Comparison of ENCODE assay signal across 12 mouse cellular contexts in the genomic region with DNA sequence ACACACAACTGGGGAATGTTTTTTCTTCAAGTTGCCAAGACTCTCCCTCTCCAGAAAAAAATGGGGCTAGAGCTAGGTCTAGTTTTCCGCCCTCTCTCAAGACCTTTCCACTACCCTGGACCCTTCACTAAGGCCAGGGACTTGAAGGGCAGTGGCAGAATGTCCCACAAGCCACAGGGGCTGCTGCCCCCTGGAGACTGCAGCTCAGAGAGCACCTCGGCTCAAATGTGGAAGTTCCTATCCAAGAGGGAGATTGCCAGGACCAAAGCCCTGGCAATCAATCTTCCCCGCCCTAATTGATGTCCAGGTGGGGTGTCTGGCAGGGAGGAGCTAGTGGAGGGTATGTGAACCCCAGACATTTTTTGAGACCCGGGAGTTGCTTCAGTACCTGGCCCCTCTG. TPM values are rescaled to one million over a fixed set of nuclear protein-coding genes. Genes with fewer than 3 reads are reported as not detected.
A peak's percentile ranks its signal among the peaks of the same experiment; 100 is the strongest.
DNase-seq lines count a peak whose midpoint lies in the region; ATAC-seq and TF ChIP-seq lines count a peak whose summit lies in the region.
"Had no signal": no experiment of that assay in that cellular context is flagged by ENCODE, and none has a peak within 500 bp of the region (broad histone marks: within the 10 kb centered on the region; RNA-seq: fewer than 3 reads in every experiment).

No protein-coding gene starts in this region.

- H3K9ac ChIP-seq in hindbrain, embryonic 11.5 days (ENCODE audit: low read depth, low read length) = no peak overlapping the region; the same call in 1 of the 2 replicates
- no peak overlapping the region for H3K9ac ChIP-seq in embryonic facial prominence, embryonic 14.5 days (ENCODE audit: low read depth, low read length)
- no peak overlapping the region for H3K9ac ChIP-seq in midbrain, embryonic 15.5 days

- DNase-seq in hindbrain, embryonic 10.5 days (ENCODE audit: low spot score) = no peak
- no peak for DNase-seq in hindbrain, embryonic 11.5 days (ENCODE audit: low spot score)
- DNase-seq in embryonic facial prominence, embryonic 14.5 days (ENCODE audit: low spot score) = no peak
- no peak for DNase-seq in right cerebral cortex, adult 2 months (ENCODE audit: low spot score in 2 of 2)
- DNase-seq in yolk sac, embryonic 10.5 days (ENCODE audit: low spot score) = no peak
- DNase-seq in T-cell, adult 2 months (ENCODE audit: low spot score) = no peak
- DNase-seq: lung, postnatal 36 days had no signal

- H3K4me1 ChIP-seq in hindbrain, embryonic 10.5 days (replicated peaks) = peaks cover 87% of the 10 kb centered on the region
- peaks cover 11% of the 10 kb centered on the region for H3K4me1 ChIP-seq in hindbrain, embryonic 11.5 days (replicated peaks; ENCODE audit: control insufficient read depth, insufficient read depth, low read length)
- H3K4me1 ChIP-seq in bone marrow macrophage, adult 2 months (ENCODE audit: control insufficient read depth, insufficient read depth, low read length) = peaks cover 16% of the 10 kb centered on the region
- peaks cover 11% of the 10 kb centered on the region for H3K4me1 ChIP-seq in embryonic facial prominence, embryonic 14.5 days (ENCODE audit: control insufficient read depth, insufficient read depth, low read length)
- peaks cover 63% of the 10 kb centered on the region for H3K4me1 ChIP-seq in midbrain, embryonic 15.5 days

- no peaks in the 10 kb centered on the region for H3K9me3 ChIP-seq in hindbrain, embryonic 10.5 days
- no peaks in the 10 kb centered on the region for H3K9me3 ChIP-seq in hindbrain, embryonic 11.5 days (ENCODE audit: control insufficient read depth, low read length)
- no peaks in the 10 kb centered on the region for H3K9me3 ChIP-seq in embryonic facial prominence, embryonic 14.5 days (ENCODE audit: control insufficient read depth, low read length)
- no peaks in the 10 kb centered on the region for H3K9me3 ChIP-seq in midbrain, embryonic 15.5 days
- H3K9me3 ChIP-seq: limb, embryonic 12.5 days had no signal

- H3K4me2 ChIP-seq in hindbrain, embryonic 11.5 days (replicated peaks; ENCODE audit: low read depth, low read length) = no peak overlapping the region
- H3K4me2 ChIP-seq in embryonic facial prominence, embryonic 14.5 days (ENCODE audit: low read depth, low read length) = no peak overlapping the region
- peak overlapping the region; percentile 72 for H3K4me2 ChIP-seq in midbrain, embryonic 15.5 days

- 22% methylated on average over 4 of the region's 4 CpGs for WGBS in hindbrain, embryonic 10.5 days
- WGBS in hindbrain, embryonic 11.5 days = 27% methylated on average over 4 of the region's 4 CpGs
- 31% methylated on average over 4 of the region's 4 CpGs for WGBS in embryonic facial prominence, embryonic 14.5 days
- WGBS in midbrain, embryonic 15.5 days = 53% methylated on average over 4 of the region's 4 CpGs

- peaks cover 12% of the 10 kb centered on the region for H3K36me3 ChIP-seq in hindbrain, embryonic 10.5 days
- no peaks in the 10 kb centered on the region for H3K36me3 ChIP-seq in hindbrain, embryonic 11.5 days (ENCODE audit: control insufficient read depth, insufficient read depth, low read length)
- no peaks in the 10 kb centered on the region for H3K36me3 ChIP-seq in embryonic facial prominence, embryonic 14.5 days (ENCODE audit: control insufficient read depth, insufficient read depth, low read length)
- H3K36me3 ChIP-seq in midbrain, embryonic 15.5 days (replicated peaks) = no peaks in the 10 kb centered on the region
- H3K36me3 ChIP-seq: G1E; limb, embryonic 12.5 days had no signal

- H3K27me3 ChIP-seq in hindbrain, embryonic 10.5 days (ENCODE audit: insufficient read depth, poor library complexity, severe bottlenecking) = peaks cover 88% of the 10 kb centered on the region
- peaks cover 41% of the 10 kb centered on the region for H3K27me3 ChIP-seq in hindbrain, embryonic 11.5 days (ENCODE audit: control insufficient read depth, insufficient read depth, low read length)
- H3K27me3 ChIP-seq in embryonic facial prominence, embryonic 14.5 days (replicated peaks; ENCODE audit: control insufficient read depth, insufficient read depth, low read length) = peaks cover 82% of the 10 kb centered on the region
- H3K27me3 ChIP-seq in midbrain, embryonic 15.5 days (replicated peaks) = peaks cover 28% of the 10 kb centered on the region

- H3K27ac ChIP-seq in hindbrain, embryonic 10.5 days = no peak overlapping the region; the same call in 1 of the 2 replicates
- no peak overlapping the region for H3K27ac ChIP-seq in hindbrain, embryonic 11.5 days (ENCODE audit: low read depth, low read length)
- no peak overlapping the region for H3K27ac ChIP-seq in bone marrow macrophage, adult 2 months (ENCODE audit: insufficient read depth, low read depth, low read length)
- H3K27ac ChIP-seq in embryonic facial prominence, embryonic 14.5 days (replicated peaks; ENCODE audit: low read depth, low read length) = no peak overlapping the region
- H3K27ac ChIP-seq in midbrain, embryonic 15.5 days = peak overlapping the region; percentile 80
- H3K27ac ChIP-seq: limb, embryonic 12.5 days had no signal

- peak; percentile 57 for TF ChIP-seq CTCF in bone marrow macrophage, adult 2 months (IDR thresholded peaks at IDR 0.05; ENCODE audit: low read depth, low read length)

- no peak for ATAC-seq in hindbrain, embryonic 11.5 days (ENCODE audit: low FRiP score)
- no peak for ATAC-seq in embryonic facial prominence, embryonic 14.5 days (ENCODE audit: low read depth)
- ATAC-seq in midbrain, embryonic 15.5 days (replicated peaks) = no peak

- peak overlapping the region; percentile 61 for H3K4me3 ChIP-seq in hindbrain, embryonic 10.5 days
- no peak overlapping the region for H3K4me3 ChIP-seq in hindbrain, embryonic 11.5 days (ENCODE audit: low read depth, low read length)
- H3K4me3 ChIP-seq in bone marrow macrophage, adult 2 months (ENCODE audit: insufficient read depth, low read length) = no peak overlapping the region
- H3K4me3 ChIP-seq in embryonic facial prominence, embryonic 14.5 days (ENCODE audit: low read depth, low read length) = peak overlapping the region; percentile 46; the same call in 1 of the 2 replicates
- H3K4me3 ChIP-seq in midbrain, embryonic 15.5 days = peak overlapping the region; percentile 54

- no peak for TF ChIP-seq POLR2A in bone marrow macrophage, adult 2 months (IDR thresholded peaks at IDR 0.05; ENCODE audit: borderline replicate concordance, low read depth, low read length)

RNA-seq across cellular contexts. Expression of a gene that starts 4.9 kb away (rescaled TPM):
- polyA plus RNA-seq in hindbrain, embryonic 10.5 days (2016; fragmentation: Nextera tagmentation; extraction: Ambion mirVana) = 50.8 and 60.0 TPM in 2 replicates
- polyA plus RNA-seq in hindbrain, embryonic 11.5 days (2014; fragmentation: Nextera tagmentation; extraction: Ambion mirVana) = 39.2 and 46.2 TPM in 2 replicates
- polyA plus RNA-seq in bone marrow macrophage, adult 2 months (2012; ENCODE audit: insufficient read depth, insufficient read length, missing spikeins) = not detected in 2 replicates
- 3.2 and 4.5 TPM in 2 replicates for polyA plus RNA-seq in embryonic facial prominence, embryonic 14.5 days (2014; fragmentation: Nextera tagmentation; extraction: Ambion mirVana)
- polyA plus RNA-seq in midbrain, embryonic 15.5 days (2015; fragmentation: Nextera tagmentation; extraction: Ambion mirVana) = 21.4 and 28.4 TPM in 2 replicates
- polyA plus RNA-seq: G1E had no signal

RNA-seq across cellular contexts. Expression of a gene that starts 7.9 kb away (rescaled TPM):
- polyA plus RNA-seq in hindbrain, embryonic 10.5 days (2016; fragmentation: Nextera tagmentation; extraction: Ambion mirVana) = 0.37 and 0.77 TPM in 2 replicates
- polyA plus RNA-seq in hindbrain, embryonic 11.5 days (2014; fragmentation: Nextera tagmentation; extraction: Ambion mirVana) = 0.20 and 0.45 TPM in 2 replicates
- polyA plus RNA-seq in bone marrow macrophage, adult 2 months (2012; ENCODE audit: insufficient read depth, insufficient read length, missing spikeins) = not detected in 2 replicates
- polyA plus RNA-seq in embryonic facial prominence, embryonic 14.5 days (2014; fragmentation: Nextera tagmentation; extraction: Ambion mirVana) = not detected in 2 replicates
- polyA plus RNA-seq in midbrain, embryonic 15.5 days (2015; fragmentation: Nextera tagmentation; extraction: Ambion mirVana) = not detected in 2 replicates
- polyA plus RNA-seq: G1E; large intestine, adult 2 months; limb, embryonic 12.5 days had no signal

RNA-seq across cellular contexts. Expression of a gene that starts 25.7 kb away (rescaled TPM):
- 1.1 and 3.8 TPM in 2 replicates for polyA plus RNA-seq in hindbrain, embryonic 10.5 days (2016; fragmentation: Nextera tagmentation; extraction: Ambion mirVana)
- 1.8 and 1.9 TPM in 2 replicates for polyA plus RNA-seq in hindbrain, embryonic 11.5 days (2014; fragmentation: Nextera tagmentation; extraction: Ambion mirVana)
- polyA plus RNA-seq in bone marrow macrophage, adult 2 months (2012; ENCODE audit: insufficient read depth, insufficient read length, missing spikeins) = 2.5 and 3.0 TPM in 2 replicates
- polyA plus RNA-seq in embryonic facial prominence, embryonic 14.5 days (2014; fragmentation: Nextera tagmentation; extraction: Ambion mirVana) = 2.1 TPM in 2 replicates
- 0.40 and 0.46 TPM in 2 replicates for polyA plus RNA-seq in midbrain, embryonic 15.5 days (2015; fragmentation: Nextera tagmentation; extraction: Ambion mirVana)
- polyA plus RNA-seq: G1E; limb, embryonic 12.5 days had no signal

Comparison
In these comparisons a context has a peak if more than half of its experiments do, and no peak if none do; other contexts are left out.
1. H3K4me3 ChIP-seq: peak in hindbrain, embryonic 10.5 days (single experiment), embryonic facial prominence, embryonic 14.5 days (single experiment) and midbrain, embryonic 15.5 days (single experiment); none in hindbrain, embryonic 11.5 days (single experiment) and bone marrow macrophage, adult 2 months (single experiment).